Comparison of ENCODE assay signal across 8 mouse cellular contexts in genomic region chr15:60823620-60823869, GRCm38 (mm10). TPM values are rescaled to one million over a fixed set of nuclear protein-coding genes. Genes with fewer than 3 reads are reported as not detected.
DNase-seq lines count a peak whose midpoint lies in the region; ATAC-seq and TF ChIP-seq lines count a peak whose summit lies in the region.

No protein-coding gene starts in this region.

- under 1% methylated on average over 24 of the region's 24 CpGs for WGBS in spleen, adult 2 months
- 0% methylated on average over 24 of the region's 24 CpGs for WGBS in heart, embryonic 15.5 days
- WGBS in liver, embryonic 15.5 days (ENCODE audit: insufficient replicate concordance): under 1% methylated on average over 24 of the region's 24 CpGs
- WGBS in neural tube, embryonic 15.5 days: under 1% methylated on average over 24 of the region's 24 CpGs

- peak overlapping the region; percentile 79 for H3K9ac ChIP-seq in heart, embryonic 15.5 days
- H3K9ac ChIP-seq in liver, embryonic 15.5 days: peak overlapping the region; percentile 51; the same call in 1 of the 2 replicates
- peak overlapping the region; percentile 64 for H3K9ac ChIP-seq in neural tube, embryonic 15.5 days (replicated peaks)

- H3K9me3 ChIP-seq in heart, embryonic 15.5 days (replicated peaks): no peaks in the 10 kb centered on the region
- H3K9me3 ChIP-seq in liver, embryonic 15.5 days (replicated peaks): no peaks in the 10 kb centered on the region
- no peaks in the 10 kb centered on the region for H3K9me3 ChIP-seq in neural tube, embryonic 15.5 days (replicated peaks)

- no peak for TF ChIP-seq CTCF in spleen, adult 2 months (IDR thresholded peaks at IDR 0.05; ENCODE audit: extremely low read depth, insufficient read depth, insufficient read length, insufficient replicate concordance)

- H3K27me3 ChIP-seq in spleen, adult 2 months (ENCODE audit: control insufficient read depth, insufficient read depth, low read length): no peaks in the 10 kb centered on the region
- no peaks in the 10 kb centered on the region for H3K27me3 ChIP-seq in heart, embryonic 15.5 days
- peaks cover 32% of the 10 kb centered on the region for H3K27me3 ChIP-seq in liver, embryonic 15.5 days
- peaks cover 4% of the 10 kb centered on the region; the same call in 1 of the 2 replicates for H3K27me3 ChIP-seq in neural tube, embryonic 15.5 days (replicated peaks)

- H3K36me3 ChIP-seq in spleen, adult 2 months (ENCODE audit: control insufficient read depth, insufficient read depth, low read length): no peaks in the 10 kb centered on the region
- H3K36me3 ChIP-seq in heart, embryonic 15.5 days: no peaks in the 10 kb centered on the region
- no peaks in the 10 kb centered on the region for H3K36me3 ChIP-seq in liver, embryonic 15.5 days (replicated peaks)
- no peaks in the 10 kb centered on the region for H3K36me3 ChIP-seq in neural tube, embryonic 15.5 days

- peak; percentile 3 for DNase-seq in cerebellum, adult 11 months
- no peak for DNase-seq in cerebellum, adult 9-11 months
- peak in 1 of 2 experiments; percentile 17 for DNase-seq in spleen, adult 2 months (ENCODE audit: low read depth in 1 of 2, low spot score in 2 of 2)
- no peak for DNase-seq in spleen, postnatal 36 days (ENCODE audit: low spot score in 2 of 2)
- DNase-seq in embryo, embryonic 10 days (ENCODE audit: low spot score): no peak

- no peak for ATAC-seq in heart, embryonic 15.5 days (replicated peaks; ENCODE audit: insufficient number of reproducible peaks, insufficient read depth, low FRiP score, low read depth)
- 0 out of 2 replicates have a peak, but pooled peaks have one; percentile 1 for ATAC-seq in liver, embryonic 15.5 days (ENCODE audit: insufficient read depth)
- peak; percentile 3; the same call in 1 of the 2 replicates for ATAC-seq in neural tube, embryonic 15.5 days (ENCODE audit: low FRiP score)

- peak overlapping the region; percentile 90 for H3K4me2 ChIP-seq in heart, embryonic 15.5 days
- peak overlapping the region; percentile 90 for H3K4me2 ChIP-seq in liver, embryonic 15.5 days
- H3K4me2 ChIP-seq in neural tube, embryonic 15.5 days: peak overlapping the region; percentile 97

- no peak overlapping the region for H3K27ac ChIP-seq in spleen, adult 2 months (ENCODE audit: insufficient read depth, low read length)
- H3K27ac ChIP-seq in heart, embryonic 15.5 days: peak overlapping the region; percentile 84
- H3K27ac ChIP-seq in liver, embryonic 15.5 days (replicated peaks): no peak overlapping the region
- peak overlapping the region; percentile 79; the same call in 1 of the 2 replicates for H3K27ac ChIP-seq in neural tube, embryonic 15.5 days (replicated peaks)

- H3K4me1 ChIP-seq in spleen, adult 2 months (ENCODE audit: control insufficient read depth, insufficient read depth, insufficient read length): peaks cover 4% of the 10 kb centered on the region; the same call in 1 of the 2 replicates
- peaks cover 10% of the 10 kb centered on the region; the same call in 1 of the 2 replicates for H3K4me1 ChIP-seq in heart, embryonic 15.5 days (replicated peaks)
- peaks cover 28% of the 10 kb centered on the region for H3K4me1 ChIP-seq in liver, embryonic 15.5 days (replicated peaks)
- peaks cover 25% of the 10 kb centered on the region for H3K4me1 ChIP-seq in neural tube, embryonic 15.5 days

- no peak for TF ChIP-seq POLR2A in spleen, adult 2 months (IDR thresholded peaks at IDR 0.05; ENCODE audit: low read depth, low read length)

- H3K4me3 ChIP-seq in spleen, adult 2 months (ENCODE audit: extremely low read depth, insufficient read depth, insufficient read length): peak overlapping the region; percentile 89
- peak overlapping the region; percentile 60 for H3K4me3 ChIP-seq in heart, embryonic 15.5 days
- H3K4me3 ChIP-seq in liver, embryonic 15.5 days (replicated peaks): peak overlapping the region; percentile 65
- peak overlapping the region; percentile 77 for H3K4me3 ChIP-seq in neural tube, embryonic 15.5 days (replicated peaks)

RNA-seq across cellular contexts. Expression of gene Fam84b, which starts 30.0 kb away (rescaled TPM):
- polyA plus RNA-seq in spleen, adult 2 months (2012; rRNA removed): 2.5 and 3.4 TPM in 2 replicates
- 4.4 and 5.5 TPM in 2 replicates for polyA plus RNA-seq in heart, embryonic 15.5 days (2015; fragmentation: Nextera tagmentation; extraction: Ambion mirVana)
- 2.6 TPM in 2 replicates for polyA plus RNA-seq in liver, embryonic 15.5 days (2015; fragmentation: Nextera tagmentation; extraction: Ambion mirVana)
- 5.5 and 6.2 TPM in 2 replicates for polyA plus RNA-seq in neural tube, embryonic 15.5 days (2015; fragmentation: Nextera tagmentation; extraction: Ambion mirVana)

Comparison
In these comparisons a context has a peak if more than half of its experiments do, and no peak if none do; other contexts are left out.
1. H3K27ac ChIP-seq: peak in heart, embryonic 15.5 days (single experiment) and neural tube, embryonic 15.5 days (single experiment); none in spleen, adult 2 months (single experiment) and liver, embryonic 15.5 days (single experiment).
2. Peak in every context shown above with its lines, with median percentiles within 50 percentile points of each other: H3K4me3 ChIP-seq, H3K4me2 ChIP-seq and H3K9ac ChIP-seq.